Mouse (Mus musculus): ENCODE results near the gene Usp5. TPM values are rescaled to one million over a fixed set of nuclear protein-coding genes. Genes with fewer than 3 reads are reported as not detected.

Usp5 gene
- polyA plus RNA-seq, 1 experiment from 2014 or later, result 191 TPM

GRCm38 (mm10) chr6:124859725-124860124, 30.4 kb upstream of the Usp5 start:
- Histone ChIP-seq H3K9me3 (no peaks in the 10 kb centered on the region), H3K27me3 (no peaks in the 10 kb centered on the region; the same call in 1 of the 2 replicates), H3K27ac (0 out of 2 replicates have a peak overlapping the region, but pooled peaks have one; percentile 37), H3K9ac (no peak overlapping the region), H3K4me1 (peaks cover 47% of the 10 kb centered on the region), H3K36me3 (peaks cover 4% of the 10 kb centered on the region; the same call in 1 of the 2 replicates), H3K4me2 (replicated peaks) (0 out of 2 replicates have a peak overlapping the region, but pooled peaks have one; percentile 14), H3K4me3 (no peak overlapping the region)
- ATAC-seq (ENCODE audit: insufficient number of reproducible peaks, insufficient read depth, low FRiP score, low TSS enrichment), result 0 out of 2 replicates have a peak, but pooled peaks have one; percentile 13
- WGBS, result 8% methylated on average over 12 of the region's 12 CpGs

GRCm38 (mm10) chr6:124858561-124859318, 29.5 kb upstream of the Usp5 start:
- Histone ChIP-seq H3K27me3 (no peaks in the 10 kb centered on the region), H3K36me3 (peaks cover 12% of the 10 kb centered on the region), H3K27ac (0 out of 2 replicates have a peak overlapping the region, but pooled peaks have one; percentile 99), H3K4me2 (replicated peaks) (peak overlapping the region; percentile 76), H3K4me1 (peaks cover 41% of the 10 kb centered on the region), H3K9ac (peak overlapping the region; percentile 97; the same call in 1 of the 2 replicates), H3K4me3 (peak overlapping the region; percentile 87; the same call in 1 of the 2 replicates), H3K9me3 (no peaks in the 10 kb centered on the region)
- WGBS, result 73% methylated on average over 28 of the region's 28 CpGs
- no peak for ATAC-seq (ENCODE audit: insufficient number of reproducible peaks, insufficient read depth, low FRiP score, low TSS enrichment)

DNA sequence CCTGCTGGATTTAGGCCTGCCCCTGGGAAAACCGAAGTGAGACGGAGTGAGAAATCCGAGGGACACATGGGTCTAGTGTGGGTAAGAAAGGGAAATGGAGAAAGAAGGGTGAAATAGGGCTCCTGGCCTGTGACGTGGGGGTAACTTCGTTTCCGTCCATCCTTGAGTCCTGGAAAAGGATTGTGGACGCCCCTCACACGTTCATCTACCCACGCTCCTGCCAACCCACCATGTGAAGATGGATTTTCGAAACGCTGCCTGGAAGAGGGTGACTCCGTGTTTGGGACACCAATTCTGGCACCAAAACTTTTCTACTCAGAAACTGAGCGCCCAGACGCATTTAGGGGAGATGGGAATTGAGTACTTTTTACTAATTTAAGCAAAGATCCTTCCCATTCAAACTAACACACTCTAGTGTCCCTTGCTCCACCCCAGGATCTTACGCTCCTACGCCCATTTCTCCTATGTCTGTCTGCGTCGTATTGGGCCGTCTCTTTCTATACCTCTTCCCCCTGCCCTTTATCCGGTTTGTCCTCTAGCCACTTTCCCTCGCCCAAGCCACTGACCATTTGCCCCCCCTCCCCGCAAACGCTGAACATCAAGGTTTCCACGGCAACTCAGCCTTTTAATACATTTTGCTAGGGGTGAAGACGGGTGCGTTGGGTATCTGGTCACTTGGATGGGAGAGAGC, 28.7 kb upstream of the Usp5 start:
- WGBS, result 19% methylated on average over 26 of the region's 26 CpGs
- H3K4me3 ChIP-seq, result peak overlapping the region; percentile 87
- peak overlapping the region; percentile 99 for H3K27ac ChIP-seq
- H3K9me3 ChIP-seq, result no peaks in the 10 kb centered on the region
- no peak for ATAC-seq (ENCODE audit: insufficient number of reproducible peaks, insufficient read depth, low FRiP score, low TSS enrichment)
- H3K36me3 ChIP-seq, result peaks cover 19% of the 10 kb centered on the region
- H3K4me1 ChIP-seq, result peaks cover 38% of the 10 kb centered on the region
- no peaks in the 10 kb centered on the region for H3K27me3 ChIP-seq
- H3K4me2 ChIP-seq (replicated peaks), result peak overlapping the region; percentile 76
- H3K9ac ChIP-seq, result peak overlapping the region; percentile 97

DNA sequence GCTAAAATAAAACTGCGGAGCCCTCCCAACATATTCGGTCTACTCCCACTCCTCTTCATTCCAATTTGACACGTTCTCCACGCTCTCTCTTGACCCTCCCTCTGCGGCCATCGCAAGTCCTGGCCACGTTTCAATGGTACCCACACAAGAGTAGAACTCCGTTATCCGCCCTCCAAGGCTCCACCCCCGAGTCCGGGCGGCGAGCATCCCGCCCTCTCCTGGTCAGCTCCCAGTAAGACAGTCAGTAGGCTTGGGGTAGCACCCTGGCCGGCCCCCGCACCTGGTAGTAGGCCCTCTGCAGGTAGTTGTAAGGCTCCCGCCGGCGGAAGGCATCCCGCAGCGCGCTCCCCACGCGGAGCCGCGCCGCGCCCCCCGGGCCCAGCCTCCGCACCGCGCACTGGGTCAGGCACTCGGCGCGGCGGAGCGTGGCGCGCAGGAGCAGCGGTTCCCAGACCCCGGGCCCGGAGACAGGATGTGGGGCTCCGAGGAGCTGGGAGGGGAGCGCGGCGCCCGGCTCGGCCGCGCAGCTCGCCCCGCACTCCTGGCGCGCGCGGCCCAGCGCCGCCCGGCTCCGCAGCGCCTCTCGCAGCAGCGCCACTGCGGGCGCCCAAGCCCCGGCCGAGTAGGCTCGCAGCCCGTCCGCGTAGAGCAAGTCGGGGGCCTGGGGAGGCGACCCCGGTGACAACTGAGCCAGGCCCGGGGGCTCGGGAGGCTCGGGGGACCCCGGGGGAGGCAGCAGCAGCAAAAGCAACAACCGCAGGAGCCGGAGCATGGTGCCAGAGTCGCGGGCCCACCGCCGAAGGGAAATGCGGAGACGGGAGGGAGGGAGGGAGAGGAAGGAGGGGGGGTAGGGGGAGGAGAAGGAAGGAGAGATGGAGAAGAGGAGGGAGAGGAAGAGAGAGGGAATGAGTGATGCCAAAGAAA, 27.9 kb upstream of the Usp5 start, which contains the start of gene P3h3:
P3h3 (minus strand) TSS at position 837 of the 924 bp plus-strand sequence.
- Histone ChIP-seq H3K9me3 (no peaks in the 10 kb centered on the region), H3K27ac (peak within 1 kb of the TSS; percentile 99), H3K4me2 (replicated peaks) (peak within 1 kb of the TSS; percentile 76), H3K27me3 (no peaks in the 10 kb centered on the region), H3K4me1 (peaks cover 31% of the 10 kb centered on the region), H3K4me3 (peak within 1 kb of the TSS; percentile 87), H3K9ac (peak within 1 kb of the TSS; percentile 97), H3K36me3 (peaks cover 27% of the 10 kb centered on the region)
- peak; percentile 81 for ATAC-seq (ENCODE audit: insufficient number of reproducible peaks, insufficient read depth, low FRiP score, low TSS enrichment)
- under 1% methylated on average over 77 of the region's 86 CpGs for WGBS

DNA sequence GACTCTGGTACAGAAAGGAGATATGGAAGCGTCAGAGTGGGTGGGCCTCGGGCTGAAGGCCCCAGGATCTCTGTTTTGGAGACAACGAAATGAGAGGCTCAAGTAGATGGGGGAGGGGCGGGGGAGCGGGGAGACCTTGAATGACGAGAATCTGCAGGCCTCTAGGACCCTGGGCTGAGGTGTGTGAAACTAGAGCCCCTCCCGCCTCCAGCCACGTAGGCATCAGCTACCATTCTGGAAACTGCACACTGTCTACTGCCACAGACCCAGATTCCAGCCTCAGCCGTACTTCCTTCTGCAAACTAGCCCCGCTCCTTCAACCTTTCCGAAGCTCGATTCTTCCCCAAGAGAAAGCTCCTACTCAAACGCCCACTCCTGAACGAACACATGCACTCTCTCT, 27.0 kb upstream of the Usp5 start:
- peak; percentile 72 for ATAC-seq (ENCODE audit: insufficient number of reproducible peaks, insufficient read depth, low FRiP score, low TSS enrichment)
- under 1% methylated on average over 13 of the region's 14 CpGs for WGBS
- H3K9ac ChIP-seq, result peak overlapping the region; percentile 97
- H3K4me1 ChIP-seq, result peaks cover 24% of the 10 kb centered on the region
- H3K4me2 ChIP-seq (replicated peaks), result peak overlapping the region; percentile 76
- H3K27ac ChIP-seq, result peak overlapping the region; percentile 99
- H3K4me3 ChIP-seq, result peak overlapping the region; percentile 87
- H3K27me3 ChIP-seq, result no peaks in the 10 kb centered on the region
- no peaks in the 10 kb centered on the region for H3K9me3 ChIP-seq
- H3K36me3 ChIP-seq, result peaks cover 27% of the 10 kb centered on the region

- Histone ChIP-seq H3K9me3 (no peaks in the 10 kb centered on the region), H3K4me1 (peaks cover 16% of the 10 kb centered on the region), H3K9ac (no peak overlapping the region), H3K4me2 (replicated peaks) (no peak overlapping the region), H3K27me3 (no peaks in the 10 kb centered on the region), H3K4me3 (no peak overlapping the region), H3K27ac (no peak overlapping the region), H3K36me3 (peaks cover 34% of the 10 kb centered on the region)
- no peak for ATAC-seq (ENCODE audit: insufficient number of reproducible peaks, insufficient read depth, low FRiP score, low TSS enrichment)
- 77% methylated on average over 12 of the region's 12 CpGs for WGBS
Observed at GRCm38 (mm10) chr6:124854647-124855046, 25.4 kb upstream of the Usp5 start.

DNA sequence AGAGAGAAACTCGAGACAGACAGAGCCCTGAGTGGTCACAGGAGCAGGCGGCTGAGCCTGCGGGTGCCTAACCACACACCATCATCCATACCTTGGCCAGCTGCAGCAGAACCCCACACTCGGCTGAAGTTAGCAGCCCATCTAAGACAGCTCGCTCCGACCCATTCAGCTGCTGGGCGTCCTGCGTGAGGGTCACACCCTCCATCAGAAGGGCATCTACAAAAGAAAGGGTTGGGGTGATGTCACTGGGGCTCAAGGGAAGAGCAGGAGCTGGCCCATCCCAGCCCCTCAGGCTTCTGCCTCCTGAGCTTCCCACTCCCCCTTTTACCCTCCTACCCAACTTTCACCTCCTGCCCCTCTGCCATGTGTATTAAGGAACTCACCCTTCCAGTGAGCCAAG, 21.3 kb upstream of the Usp5 start:
- Histone ChIP-seq H3K27ac (no peak overlapping the region), H3K36me3 (peaks cover 41% of the 10 kb centered on the region), H3K9ac (no peak overlapping the region), H3K4me3 (no peak overlapping the region), H3K4me2 (replicated peaks) (no peak overlapping the region), H3K9me3 (no peaks in the 10 kb centered on the region), H3K27me3 (no peaks in the 10 kb centered on the region), H3K4me1 (0 out of 2 replicates have a peak, but pooled peaks cover 1% of the 10 kb centered on the region)
- 71% methylated on average over 8 of the region's 8 CpGs for WGBS
- ATAC-seq (ENCODE audit: insufficient number of reproducible peaks, insufficient read depth, low FRiP score, low TSS enrichment), result no peak

DNA sequence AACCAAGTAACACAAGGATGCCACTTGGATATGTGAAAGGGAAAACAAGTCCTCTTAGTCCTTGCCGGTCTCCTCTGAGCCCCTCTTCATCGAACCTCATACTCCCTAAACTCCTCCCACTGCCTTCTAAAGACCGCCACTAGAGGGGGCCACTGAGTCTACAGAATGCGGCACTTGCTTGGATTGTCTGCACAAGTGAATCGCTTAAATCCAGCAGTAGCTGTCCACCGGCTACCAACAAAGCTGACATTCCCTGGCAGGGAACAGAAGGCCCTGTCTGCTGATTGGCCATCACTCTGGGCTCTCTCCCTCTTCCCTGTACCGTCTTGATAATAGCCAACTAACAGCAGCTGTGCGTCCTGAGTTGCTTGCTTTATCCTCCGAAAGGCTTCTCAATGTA, 18.0 kb upstream of the Usp5 start:
- Histone ChIP-seq H3K9me3 (no peaks in the 10 kb centered on the region), H3K27ac (no peak overlapping the region), H3K9ac (no peak overlapping the region), H3K27me3 (no peaks in the 10 kb centered on the region), H3K4me1 (no peaks in the 10 kb centered on the region), H3K4me3 (no peak overlapping the region), H3K4me2 (replicated peaks) (no peak overlapping the region), H3K36me3 (peaks cover 27% of the 10 kb centered on the region)
- no peak; the same call in 1 of the 2 replicates for ATAC-seq (ENCODE audit: insufficient number of reproducible peaks, insufficient read depth, low FRiP score, low TSS enrichment)
- WGBS, result 13% methylated on average over 9 of the region's 9 CpGs

- H3K4me1 ChIP-seq, result peaks cover 17% of the 10 kb centered on the region
- no peaks in the 10 kb centered on the region for H3K9me3 ChIP-seq
- H3K4me2 ChIP-seq (replicated peaks), result 0 out of 2 replicates have a peak within 1 kb of the TSS, but pooled peaks have one; percentile 21
- no peak within 1 kb of the TSS for H3K27ac ChIP-seq
- 35% methylated on average over 15 of the region's 15 CpGs for WGBS
- no peak; the same call in 1 of the 2 replicates for ATAC-seq (ENCODE audit: insufficient number of reproducible peaks, insufficient read depth, low FRiP score, low TSS enrichment)
- H3K4me3 ChIP-seq, result no peak within 1 kb of the TSS
- peaks cover 18% of the 10 kb centered on the region for H3K36me3 ChIP-seq
- H3K27me3 ChIP-seq, result no peaks in the 10 kb centered on the region
- H3K9ac ChIP-seq, result peak within 1 kb of the TSS; percentile 34; the same call in 1 of the 2 replicates
Observed at GRCm38 (mm10) chr6:124840241-124841167, 11.2 kb upstream of the Usp5 start, which contains the start of gene Gnb3. Gnb3 (minus strand) TSS chr6:124840275.

DNA sequence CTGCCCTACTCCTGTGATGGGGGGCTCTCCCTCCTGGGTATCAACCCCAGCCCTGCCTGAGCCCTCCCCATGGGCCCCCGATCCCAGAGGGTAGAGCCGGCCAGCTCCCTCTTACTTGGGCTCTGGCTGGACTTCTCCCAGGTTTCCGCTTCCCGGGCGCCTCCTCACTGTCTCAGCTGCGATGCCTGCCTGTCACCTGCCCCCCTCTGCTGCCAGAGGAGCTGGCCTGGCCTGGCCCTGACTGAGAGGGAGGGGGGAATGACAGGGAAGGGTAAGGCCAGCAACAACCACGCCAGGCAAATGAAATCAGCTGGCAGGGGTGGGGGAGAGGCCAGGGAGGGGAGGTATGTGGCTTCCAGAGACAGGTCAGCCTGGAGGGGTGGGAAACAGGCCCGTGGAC, 10.5 kb upstream of the Usp5 start:
- Histone ChIP-seq H3K9ac (peak overlapping the region; percentile 34; the same call in 1 of the 2 replicates), H3K4me3 (no peak overlapping the region), H3K4me2 (replicated peaks) (0 out of 2 replicates have a peak overlapping the region, but pooled peaks have one; percentile 21), H3K27me3 (no peaks in the 10 kb centered on the region), H3K27ac (no peak overlapping the region), H3K4me1 (peaks cover 17% of the 10 kb centered on the region), H3K9me3 (no peaks in the 10 kb centered on the region), H3K36me3 (peaks cover 11% of the 10 kb centered on the region)
- 5% methylated on average over 8 of the region's 8 CpGs for WGBS
- ATAC-seq (ENCODE audit: insufficient number of reproducible peaks, insufficient read depth, low FRiP score, low TSS enrichment), result no peak
